Mouse (Mus musculus): ENCODE measurements around the gene Adamtsl1.

DNA sequence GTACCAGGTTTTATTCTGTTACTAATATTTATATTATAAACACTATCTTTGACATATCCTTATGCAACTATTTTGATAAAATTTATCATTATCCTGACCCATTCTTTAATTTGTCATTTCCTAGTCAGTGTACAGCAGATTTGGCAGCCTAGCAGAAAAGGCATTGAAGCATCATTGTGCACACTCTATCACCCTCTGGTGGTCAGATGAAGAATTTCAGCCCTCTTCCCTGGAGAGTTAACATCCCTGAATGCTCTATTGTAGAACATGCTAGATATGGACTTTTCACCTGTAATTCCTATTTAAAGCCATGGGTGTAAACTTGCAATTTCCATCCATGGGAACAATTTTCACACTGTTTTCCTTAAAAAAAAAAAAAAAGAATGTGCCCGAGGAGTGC lies 305.2 kb downstream of the Adamtsl1 start:
- TF ChIP-seq CTCF (IDR thresholded peaks at IDR 0.05; ENCODE audit: borderline replicate concordance, control insufficient read depth, extremely low read depth, insufficient read depth, low read length, poor library complexity), result no peak
- no peak for TF ChIP-seq POLR2A (IDR thresholded peaks at IDR 0.05; ENCODE audit: control insufficient read depth, extremely low read depth, insufficient read depth, low read length, poor library complexity)

Data from thymus, adult 2 months (tissue).